Mouse (Mus musculus) limb, embryonic 15.5 days (tissue): ENCODE results near the gene Trmt1. TPM values are rescaled to one million over a fixed set of nuclear protein-coding genes. Genes with fewer than 3 reads are reported as not detected.
A peak's percentile ranks its signal among the peaks of the same experiment; 100 is the strongest.

ENCODE experiments used
- ATAC-seq: fragments of 200-750 bp; cut with Nextera tagmentation; 2 replicates; pipeline ENCODE4 v1.8.0; 2017; ENCODE audit warnings: low read depth, moderate TSS enrichment; ENCODE audit not compliant: insufficient number of reproducible peaks, low FRiP score, low TSS enrichment
- H3K27ac ChIP-seq: fragments of 300-500 bp; sonication (generic); 2 replicates; pipeline ENCODE4 v1.5.1; 2015; ENCODE audit warnings: moderate library complexity, mild to moderate bottlenecking, inconsistent platforms
- H3K27me3 ChIP-seq: fragments of 300-500 bp; sonication (generic); 2 replicates; pipeline ENCODE4 v1.6.1; 2015; ENCODE audit warnings: inconsistent platforms
- H3K36me3 ChIP-seq: fragments of 300-500 bp; sonication (generic); 2 replicates; pipeline ENCODE4 v1.6.1; 2015; ENCODE audit warnings: inconsistent platforms
- H3K4me1 ChIP-seq: fragments of 300-500 bp; sonication (generic); 2 replicates; pipeline ENCODE4 v1.6.1; 2015; ENCODE audit warnings: inconsistent platforms
- H3K4me2 ChIP-seq: fragments of 300-500 bp; sonication (generic); 2 replicates; pipeline ENCODE4 v1.6.1; 2015; ENCODE audit warnings: mild to moderate bottlenecking, inconsistent platforms
- H3K4me3 ChIP-seq: fragments of 300-500 bp; sonication (generic); 2 replicates; pipeline ENCODE4 v1.5.1; 2015; ENCODE audit warnings: mild to moderate bottlenecking, inconsistent platforms
- H3K9ac ChIP-seq: fragments of 300-500 bp; sonication (generic); 2 replicates; pipeline ENCODE4 v1.6.1; 2015; ENCODE audit warnings: inconsistent platforms
- H3K9me3 ChIP-seq: fragments of 300-500 bp; sonication (generic); 2 replicates; pipeline ENCODE4 v1.6.1; 2016; ENCODE audit warnings: inconsistent platforms
- WGBS: fragments of 180-500 bp; shearing (Covaris S2); methylation state at CpG from one replicate; pipeline ENCODE4 v1.1.7; 2015; 5-methylcytosine and 5-hydroxymethylcytosine counted together
- polyA plus RNA-seq: library from polyadenylated mRNA; unstranded; fragments of >200 nt; fragmentation: Nextera tagmentation; extraction: Ambion mirVana; gene quantifications from 2 replicates; pipeline ENCODE4 v1.2.1, GENCODE M21; 2015

Gene Trmt1
- polyA plus RNA-seq, 1 experiment from 2014 or later = 63.3 TPM

DNA sequence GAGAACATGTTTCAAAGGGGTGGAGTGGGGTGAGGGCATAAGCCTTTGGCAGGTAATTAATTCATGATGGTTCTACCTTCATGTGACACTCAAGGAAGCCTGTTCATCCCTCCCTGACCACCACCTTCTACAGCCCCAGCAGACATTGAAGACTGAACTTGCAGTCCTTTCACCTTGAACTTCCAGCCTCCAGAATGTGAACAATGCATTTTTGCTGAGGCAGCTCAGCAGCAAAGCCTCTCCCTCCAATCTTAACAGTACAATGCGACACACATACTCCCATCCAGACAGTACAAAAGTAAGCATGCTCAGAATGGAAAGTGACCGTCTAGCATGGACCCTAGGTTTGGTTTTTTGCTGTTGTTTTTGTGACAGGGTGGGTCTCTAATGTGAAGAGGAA lies 4.6 kb upstream of the Trmt1 start:
- Histone ChIP-seq H3K4me2 (no peak overlapping the region), H3K4me3 (no peak overlapping the region), H3K4me1 (peaks cover 16% of the 10 kb centered on the region), H3K27me3 (no peaks in the 10 kb centered on the region), H3K36me3 (peaks cover 22% of the 10 kb centered on the region), H3K9ac (no peak overlapping the region), H3K27ac (no peak overlapping the region), H3K9me3 (no peaks in the 10 kb centered on the region)
- 79% methylated on average over 2 of the region's 2 CpGs for WGBS
- no peak for ATAC-seq

GRCm38 (mm10) chr8:84682257-84682656 lies 3.9 kb upstream of the Trmt1 start:
- Histone ChIP-seq H3K4me2 (no peak overlapping the region), H3K27me3 (no peaks in the 10 kb centered on the region), H3K9ac (no peak overlapping the region), H3K9me3 (no peaks in the 10 kb centered on the region), H3K27ac (no peak overlapping the region), H3K36me3 (peaks cover 17% of the 10 kb centered on the region), H3K4me3 (no peak overlapping the region), H3K4me1 (peaks cover 20% of the 10 kb centered on the region)
- ATAC-seq = no peak
- WGBS = 85% methylated on average over 2 of the region's 2 CpGs

GRCm38 (mm10) chr8:84684537-84684936 lies 1.6 kb upstream of the Trmt1 start:
- H3K27me3 ChIP-seq = no peaks in the 10 kb centered on the region
- 66% methylated on average over 3 of the region's 3 CpGs for WGBS
- H3K27ac ChIP-seq = no peak overlapping the region
- peaks cover 15% of the 10 kb centered on the region for H3K36me3 ChIP-seq
- no peak for ATAC-seq
- H3K9me3 ChIP-seq = no peaks in the 10 kb centered on the region
- peaks cover 30% of the 10 kb centered on the region for H3K4me1 ChIP-seq
- H3K9ac ChIP-seq = no peak overlapping the region
- no peak overlapping the region for H3K4me3 ChIP-seq
- H3K4me2 ChIP-seq = no peak overlapping the region

GRCm38 (mm10) chr8:84687003-84687704 lies 1.0 kb downstream of the Trmt1 start:
- Histone ChIP-seq H3K27ac (peak overlapping the region; percentile 95), H3K4me2 (peak overlapping the region; percentile 77), H3K9me3 (no peaks in the 10 kb centered on the region), H3K36me3 (peaks cover 22% of the 10 kb centered on the region), H3K27me3 (no peaks in the 10 kb centered on the region), H3K4me1 (peaks cover 40% of the 10 kb centered on the region), H3K4me3 (peak overlapping the region; percentile 100), H3K9ac (peak overlapping the region; percentile 99)
- WGBS = 1% methylated on average over 51 of the region's 62 CpGs
- ATAC-seq = peak; percentile 16

DNA sequence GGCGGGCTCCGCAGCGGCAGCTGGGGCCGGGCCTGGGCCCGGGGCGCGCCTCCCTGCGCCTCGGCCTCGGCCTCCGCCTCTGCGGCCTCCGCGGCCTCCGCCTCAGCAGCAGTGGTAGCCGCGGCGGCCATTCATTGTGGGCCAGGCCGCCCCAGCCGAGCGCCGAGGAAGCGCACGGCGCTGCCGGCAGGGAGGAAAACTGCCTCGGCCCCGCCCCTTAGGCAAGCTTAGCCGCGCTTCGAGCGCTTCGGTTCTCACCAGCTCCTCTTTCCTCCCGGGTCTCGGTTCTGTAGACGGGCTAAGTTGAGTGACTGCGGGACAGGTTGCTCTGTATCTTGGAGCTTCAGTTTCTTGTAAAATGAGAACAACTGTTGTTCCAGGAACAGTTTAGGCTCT lies 1.6 kb downstream of the Trmt1 start, which contains the start of gene Nacc1:
TSS of gene Nacc1 (minus strand) at position 158 of the 396 bp plus-strand sequence.
- Histone ChIP-seq H3K27me3 (no peaks in the 10 kb centered on the region), H3K4me3 (peak within 1 kb of the TSS; percentile 100), H3K4me2 (peak within 1 kb of the TSS; percentile 77), H3K27ac (peak within 1 kb of the TSS; percentile 95), H3K9ac (peak within 1 kb of the TSS; percentile 99), H3K36me3 (peaks cover 22% of the 10 kb centered on the region), H3K9me3 (no peaks in the 10 kb centered on the region), H3K4me1 (peaks cover 40% of the 10 kb centered on the region)
- peak; percentile 78 for ATAC-seq
- WGBS = under 1% methylated on average over 36 of the region's 37 CpGs

DNA sequence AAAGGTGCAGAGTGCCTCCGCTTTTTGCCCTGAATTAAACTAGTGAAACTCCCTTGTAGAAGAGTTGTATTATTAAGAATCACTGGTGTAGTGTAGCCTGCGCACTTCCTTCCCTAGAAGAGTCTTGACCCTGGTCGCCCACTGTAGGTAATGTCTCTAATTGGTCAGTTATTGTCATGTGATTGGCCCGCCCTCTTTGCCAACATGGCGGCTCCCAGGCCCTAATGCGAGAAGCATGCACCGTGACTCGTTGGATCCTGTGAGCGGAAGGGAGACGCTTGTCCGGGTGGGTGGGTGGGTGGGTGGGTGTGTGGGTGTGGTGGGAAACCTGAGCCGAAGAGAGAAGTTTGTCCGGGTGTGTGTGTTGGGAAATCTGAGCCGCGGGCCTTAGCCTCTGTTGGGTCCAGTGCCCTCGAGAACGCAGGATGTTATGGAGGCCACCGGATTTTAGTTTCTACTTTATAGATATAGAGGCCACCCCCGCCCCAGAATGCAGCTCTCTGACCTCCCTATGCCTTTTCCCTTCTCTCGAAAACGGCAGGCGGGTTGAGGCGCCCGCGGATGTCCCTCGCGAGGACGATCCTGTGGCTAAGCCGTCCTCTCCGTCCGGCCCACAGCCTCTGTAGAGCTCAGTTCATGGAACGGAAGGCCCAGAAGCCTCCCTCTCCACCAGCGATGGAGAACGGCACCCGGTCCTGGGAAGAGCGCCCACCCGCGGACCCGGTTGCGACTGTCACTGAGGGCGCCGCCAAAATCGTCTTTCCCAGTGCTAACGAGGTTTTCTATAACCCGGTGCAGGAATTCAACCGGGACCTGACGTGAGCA lies 3.2 kb downstream of the Trmt1 start:
- ATAC-seq = peak; percentile 77
- Histone ChIP-seq H3K9me3 (no peaks in the 10 kb centered on the region), H3K4me1 (peaks cover 40% of the 10 kb centered on the region), H3K4me3 (peak overlapping the region; percentile 80), H3K36me3 (peaks cover 31% of the 10 kb centered on the region), H3K9ac (peak overlapping the region; percentile 70), H3K4me2 (peak overlapping the region; percentile 90), H3K27me3 (no peaks in the 10 kb centered on the region), H3K27ac (peak overlapping the region; percentile 85)
- under 1% methylated on average over 46 of the region's 47 CpGs for WGBS

DNA sequence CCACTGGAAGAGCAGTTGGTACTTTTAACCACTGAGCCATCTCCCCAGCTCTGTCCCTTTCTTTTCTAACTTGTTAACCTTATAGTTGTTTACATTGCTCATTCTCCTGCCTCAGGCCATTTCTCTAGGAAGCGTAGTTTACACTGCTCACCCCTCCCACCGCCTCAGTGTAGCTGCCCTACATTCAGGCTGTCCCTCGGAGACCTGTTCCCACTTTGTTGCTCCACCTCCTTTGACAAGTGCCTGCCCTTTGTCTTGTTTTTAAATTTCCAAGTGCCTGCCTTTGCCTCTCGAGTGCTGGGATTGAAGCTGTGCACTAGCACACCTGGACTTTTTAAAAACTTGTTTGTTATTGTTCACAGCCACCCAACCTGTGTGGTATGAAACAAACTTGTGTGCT lies 7.2 kb downstream of the Trmt1 start:
- Histone ChIP-seq H3K27ac (no peak overlapping the region), H3K4me1 (peaks cover 19% of the 10 kb centered on the region), H3K27me3 (no peaks in the 10 kb centered on the region), H3K4me3 (no peak overlapping the region), H3K36me3 (peaks cover 65% of the 10 kb centered on the region), H3K4me2 (no peak overlapping the region), H3K9ac (no peak overlapping the region), H3K9me3 (no peaks in the 10 kb centered on the region)
- WGBS = 59% methylated on average over 4 of the region's 4 CpGs
- no peak for ATAC-seq

- Histone ChIP-seq H3K27ac (no peak overlapping the region), H3K9me3 (no peaks in the 10 kb centered on the region), H3K4me3 (no peak overlapping the region), H3K4me1 (peaks cover 24% of the 10 kb centered on the region), H3K27me3 (no peaks in the 10 kb centered on the region), H3K36me3 (peaks cover 74% of the 10 kb centered on the region), H3K4me2 (no peak overlapping the region), H3K9ac (no peak overlapping the region)
- no peak for ATAC-seq
- 87% methylated on average over 6 of the region's 6 CpGs for WGBS
These were observed 9.0 kb downstream of the Trmt1 start for GRCm38 (mm10) chr8:84695140-84695539.

GRCm38 (mm10) chr8:84697166-84698130 lies 11.3 kb downstream of the Trmt1 start:
- WGBS = 88% methylated on average over 14 of the region's 14 CpGs
- H3K4me3 ChIP-seq = no peak overlapping the region
- ATAC-seq = no peak
- H3K27ac ChIP-seq = no peak overlapping the region
- H3K4me1 ChIP-seq = peaks cover 35% of the 10 kb centered on the region
- H3K9me3 ChIP-seq = no peaks in the 10 kb centered on the region
- H3K27me3 ChIP-seq = peaks cover 1% of the 10 kb centered on the region; the same call in 1 of the 2 replicates
- peaks cover 61% of the 10 kb centered on the region for H3K36me3 ChIP-seq
- no peak overlapping the region for H3K4me2 ChIP-seq
- H3K9ac ChIP-seq = no peak overlapping the region

GRCm38 (mm10) chr8:84698288-84698687 lies 12.2 kb downstream of the Trmt1 start:
- H3K4me2 ChIP-seq = no peak overlapping the region
- no peaks in the 10 kb centered on the region for H3K9me3 ChIP-seq
- 87% methylated on average over 5 of the region's 5 CpGs for WGBS
- no peak for ATAC-seq
- peaks cover 39% of the 10 kb centered on the region for H3K4me1 ChIP-seq
- no peak overlapping the region for H3K4me3 ChIP-seq
- peaks cover 53% of the 10 kb centered on the region for H3K36me3 ChIP-seq
- H3K27ac ChIP-seq = peak overlapping the region; percentile 83
- H3K9ac ChIP-seq = no peak overlapping the region
- H3K27me3 ChIP-seq = peaks cover 10% of the 10 kb centered on the region

GRCm38 (mm10) chr8:84698929-84699401 lies 12.9 kb downstream of the Trmt1 start:
- Histone ChIP-seq H3K36me3 (peaks cover 48% of the 10 kb centered on the region), H3K9ac (no peak overlapping the region), H3K4me1 (peaks cover 42% of the 10 kb centered on the region), H3K27ac (peak overlapping the region; percentile 83), H3K4me2 (no peak overlapping the region), H3K27me3 (peaks cover 17% of the 10 kb centered on the region), H3K4me3 (no peak overlapping the region), H3K9me3 (no peaks in the 10 kb centered on the region)
- 0 out of 2 replicates have a peak, but pooled peaks have one; percentile 22 for ATAC-seq
- WGBS = 71% methylated on average over 9 of the region's 9 CpGs
